Mouse (Mus musculus) activated CD4-positive, CD25-positive, alpha-beta regulatory T cell, adult 4 months (primary cell): ENCODE results near the gene Adamtsl1. TPM values are rescaled to one million over a fixed set of nuclear protein-coding genes. Genes with fewer than 3 reads are reported as not detected.

ENCODE experiments used
- ATAC-seq: one replicate; pipeline ENCODE4 v1.8.0; 2017
- polyA plus RNA-seq, 2 experiments: library from polyadenylated mRNA; unstranded; fragments of 100-300 nt; shearing (Covaris generic); gene quantifications; one replicate each; pipeline ENCODE4 v1.2.1; 2017

Gene Adamtsl1
- polyA plus RNA-seq, 2 experiments from 2014 or later: 0.36 TPM; not detected in 1

GRCm38 (mm10) chr4:85672290-85672689, 158.3 kb downstream of the Adamtsl1 start:
- no peak for ATAC-seq

GRCm38 (mm10) chr4:85677621-85678020, 163.6 kb downstream of the Adamtsl1 start:
- ATAC-seq: no peak

- no peak for ATAC-seq
Measured at GRCm38 (mm10) chr4:85686160-85686559, 172.2 kb downstream of the Adamtsl1 start.

GRCm38 (mm10) chr4:85695237-85695636, 181.3 kb downstream of the Adamtsl1 start:
- ATAC-seq: no peak

GRCm38 (mm10) chr4:85707352-85708057, 193.5 kb downstream of the Adamtsl1 start:
- no peak for ATAC-seq

- ATAC-seq: no peak
Measured at GRCm38 (mm10) chr4:85709636-85710035, 195.7 kb downstream of the Adamtsl1 start.

GRCm38 (mm10) chr4:85724999-85725398, 211.0 kb downstream of the Adamtsl1 start:
- ATAC-seq: no peak

GRCm38 (mm10) chr4:85727731-85728130, 213.8 kb downstream of the Adamtsl1 start:
- ATAC-seq: no peak

- ATAC-seq: no peak
Measured at GRCm38 (mm10) chr4:85728416-85728815, 214.4 kb downstream of the Adamtsl1 start.

- no peak for ATAC-seq
Measured at GRCm38 (mm10) chr4:85740478-85740877, 226.5 kb downstream of the Adamtsl1 start.

- ATAC-seq: no peak
Measured at GRCm38 (mm10) chr4:85741825-85742391, 227.9 kb downstream of the Adamtsl1 start.

- no peak for ATAC-seq
Measured at GRCm38 (mm10) chr4:85743427-85743826, 229.5 kb downstream of the Adamtsl1 start.

GRCm38 (mm10) chr4:85762684-85763083, 248.7 kb downstream of the Adamtsl1 start:
- no peak for ATAC-seq

- ATAC-seq: no peak
Measured at GRCm38 (mm10) chr4:85763161-85764014, 249.4 kb downstream of the Adamtsl1 start.

GRCm38 (mm10) chr4:85764015-85764450, 250.1 kb downstream of the Adamtsl1 start:
- no peak for ATAC-seq

- no peak for ATAC-seq
Measured at GRCm38 (mm10) chr4:85764476-85764875, 250.5 kb downstream of the Adamtsl1 start.

- no peak for ATAC-seq
Measured at GRCm38 (mm10) chr4:85767666-85768065, 253.7 kb downstream of the Adamtsl1 start.

- ATAC-seq: no peak
Measured at GRCm38 (mm10) chr4:85768107-85768506, 254.1 kb downstream of the Adamtsl1 start.

GRCm38 (mm10) chr4:85782511-85782910, 268.5 kb downstream of the Adamtsl1 start:
- no peak for ATAC-seq

GRCm38 (mm10) chr4:85783768-85784379, 269.9 kb downstream of the Adamtsl1 start:
- no peak for ATAC-seq

- ATAC-seq: no peak
Measured at GRCm38 (mm10) chr4:85784428-85784827, 270.5 kb downstream of the Adamtsl1 start.

- ATAC-seq: no peak
Measured at GRCm38 (mm10) chr4:85790226-85790625, 276.3 kb downstream of the Adamtsl1 start.

GRCm38 (mm10) chr4:85801805-85802204, 287.8 kb downstream of the Adamtsl1 start:
- no peak for ATAC-seq
